In the genomic region with DNA sequence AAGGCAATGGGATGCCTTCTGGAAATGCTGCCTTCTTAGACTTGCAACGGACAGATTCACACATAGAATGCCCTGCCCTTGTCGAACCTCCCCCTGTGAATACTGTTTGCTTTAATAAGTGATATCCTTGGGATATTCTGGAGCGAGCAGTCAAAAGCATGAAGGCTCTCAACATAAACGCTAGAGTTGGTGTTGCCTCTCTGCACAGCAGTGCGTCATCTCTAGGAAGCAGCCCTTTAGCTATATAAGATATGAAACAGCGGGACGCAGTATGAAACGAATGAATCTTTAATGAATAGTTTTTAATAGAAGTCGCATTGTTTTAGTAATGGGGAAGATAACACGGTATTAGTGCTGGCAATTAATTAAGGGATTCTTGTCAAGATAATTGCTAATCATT, we compare ENCODE assay signal across 18 mouse cellular contexts.
A peak's percentile ranks its signal among the peaks of the same experiment; 100 is the strongest.
DNase-seq lines count a peak whose midpoint lies in the region; ATAC-seq and TF ChIP-seq lines count a peak whose summit lies in the region.
"Had no signal": no experiment of that assay in that cellular context is flagged by ENCODE, and none has a peak within 500 bp of the region (broad histone marks: within the 10 kb centered on the region; RNA-seq: fewer than 3 reads in every experiment).

No protein-coding gene starts in this region.

- peaks cover 16% of the 10 kb centered on the region; the same call in 1 of the 2 replicates for H3K4me1 ChIP-seq in hindbrain, embryonic 10.5 days (replicated peaks)
- H3K4me1 ChIP-seq in hindbrain, embryonic 11.5 days (replicated peaks; ENCODE audit: control insufficient read depth, insufficient read depth, low read length): no peaks in the 10 kb centered on the region
- H3K4me1 ChIP-seq in forebrain, postnatal 0 days (ENCODE audit: insufficient read depth): no peaks in the 10 kb centered on the region
- H3K4me1 ChIP-seq in limb, embryonic 10.5 days: peaks cover 17% of the 10 kb centered on the region
- H3K4me1 ChIP-seq in neural tube, embryonic 15.5 days: peaks cover 24% of the 10 kb centered on the region
- H3K4me1 ChIP-seq: heart, embryonic 12.5 days had no signal

- H3K4me2 ChIP-seq in hindbrain, embryonic 11.5 days (replicated peaks; ENCODE audit: low read depth, low read length): no peak overlapping the region
- H3K4me2 ChIP-seq in forebrain, postnatal 0 days (ENCODE audit: low read depth): no peak overlapping the region
- peak overlapping the region; percentile 15; the same call in 1 of the 2 replicates for H3K4me2 ChIP-seq in neural tube, embryonic 15.5 days
- H3K4me2 ChIP-seq: heart, embryonic 12.5 days had no signal

- no peak for DNase-seq in hindbrain, embryonic 10.5 days (ENCODE audit: low spot score)
- no peak for DNase-seq in hindbrain, embryonic 11.5 days (ENCODE audit: low spot score)
- no peak for DNase-seq in forebrain, postnatal 0 days
- DNase-seq in limb, embryonic 10.5 days (ENCODE audit: low spot score): no peak
- DNase-seq in ovary, adult 18-20 months (ENCODE audit: low spot score): no peak
- no peak for DNase-seq in kidney, postnatal 14 days
- DNase-seq in heart, postnatal 14 days: no peak
- DNase-seq: cerebellum, adult 2 months; cerebellum, postnatal 36 days; gastrocnemius, adult 2 months; heart, adult 11 months; kidney, adult 8-10 months; kidney, postnatal 25 days; right cerebral cortex, adult 18-20 months had no signal

- no peak overlapping the region for H3K9ac ChIP-seq in hindbrain, embryonic 11.5 days (ENCODE audit: low read depth, low read length)
- no peak overlapping the region for H3K9ac ChIP-seq in forebrain, postnatal 0 days
- H3K9ac ChIP-seq in neural tube, embryonic 15.5 days (replicated peaks): no peak overlapping the region
- H3K9ac ChIP-seq: heart, embryonic 12.5 days; limb, embryonic 13.5 days; liver, embryonic 14.5 days had no signal

- no peaks in the 10 kb centered on the region for H3K27me3 ChIP-seq in hindbrain, embryonic 10.5 days (ENCODE audit: insufficient read depth, poor library complexity, severe bottlenecking)
- H3K27me3 ChIP-seq in hindbrain, embryonic 11.5 days (ENCODE audit: control insufficient read depth, insufficient read depth, low read length): no peaks in the 10 kb centered on the region
- H3K27me3 ChIP-seq in forebrain, postnatal 0 days (ENCODE audit: insufficient read depth, low read length): no peaks in the 10 kb centered on the region
- no peaks in the 10 kb centered on the region for H3K27me3 ChIP-seq in limb, embryonic 10.5 days (ENCODE audit: low read depth, poor library complexity, severe bottlenecking)
- no peaks in the 10 kb centered on the region for H3K27me3 ChIP-seq in neural tube, embryonic 15.5 days (replicated peaks)
- H3K27me3 ChIP-seq: heart, embryonic 12.5 days; limb, embryonic 13.5 days had no signal

- TF ChIP-seq CTCF in forebrain, postnatal 0 days (IDR thresholded peaks at IDR 0.05; ENCODE audit: low read depth): no peak

- H3K4me3 ChIP-seq in hindbrain, embryonic 10.5 days: no peak overlapping the region
- H3K4me3 ChIP-seq in hindbrain, embryonic 11.5 days (ENCODE audit: low read depth, low read length): no peak overlapping the region
- no peak overlapping the region for H3K4me3 ChIP-seq in forebrain, postnatal 0 days (ENCODE audit: low read depth, low read length)
- H3K4me3 ChIP-seq in limb, embryonic 10.5 days: no peak overlapping the region
- no peak overlapping the region for H3K4me3 ChIP-seq in neural tube, embryonic 15.5 days (replicated peaks)
- H3K4me3 ChIP-seq: gastrocnemius, adult 2 months; heart, embryonic 12.5 days; limb, embryonic 13.5 days had no signal

- no peak for ATAC-seq in hindbrain, embryonic 11.5 days (ENCODE audit: low FRiP score)
- peak; percentile 43; the same call in 1 of the 2 replicates for ATAC-seq in forebrain, postnatal 0 days
- peak; percentile 73; the same call in 1 of the 2 replicates for ATAC-seq in neural tube, embryonic 15.5 days (ENCODE audit: low FRiP score)

- H3K27ac ChIP-seq in hindbrain, embryonic 10.5 days: 0 out of 2 replicates have a peak overlapping the region, but pooled peaks have one; percentile 56
- H3K27ac ChIP-seq in hindbrain, embryonic 11.5 days (ENCODE audit: low read depth, low read length): no peak overlapping the region
- no peak overlapping the region; the same call in 1 of the 2 replicates for H3K27ac ChIP-seq in forebrain, postnatal 0 days (ENCODE audit: low read depth, low read length)
- H3K27ac ChIP-seq in limb, embryonic 10.5 days: peak overlapping the region; percentile 42; the same call in 1 of the 2 replicates
- peak overlapping the region; percentile 28; the same call in 1 of the 2 replicates for H3K27ac ChIP-seq in neural tube, embryonic 15.5 days (replicated peaks)
- H3K27ac ChIP-seq: gastrocnemius, adult 2 months; limb, embryonic 13.5 days; liver, embryonic 14.5 days had no signal

- H3K36me3 ChIP-seq in hindbrain, embryonic 10.5 days: no peaks in the 10 kb centered on the region
- H3K36me3 ChIP-seq in hindbrain, embryonic 11.5 days (ENCODE audit: control insufficient read depth, insufficient read depth, low read length): no peaks in the 10 kb centered on the region
- no peaks in the 10 kb centered on the region for H3K36me3 ChIP-seq in forebrain, postnatal 0 days (ENCODE audit: insufficient read depth)
- no peaks in the 10 kb centered on the region for H3K36me3 ChIP-seq in limb, embryonic 10.5 days
- H3K36me3 ChIP-seq in neural tube, embryonic 15.5 days: no peaks in the 10 kb centered on the region
- H3K36me3 ChIP-seq: heart, embryonic 12.5 days; limb, embryonic 13.5 days had no signal

- H3K9me3 ChIP-seq in hindbrain, embryonic 10.5 days: no peaks in the 10 kb centered on the region
- H3K9me3 ChIP-seq in hindbrain, embryonic 11.5 days (ENCODE audit: control insufficient read depth, low read length): no peaks in the 10 kb centered on the region
- H3K9me3 ChIP-seq in forebrain, postnatal 0 days (ENCODE audit: low read length): no peaks in the 10 kb centered on the region
- H3K9me3 ChIP-seq in limb, embryonic 10.5 days (replicated peaks): no peaks in the 10 kb centered on the region
- H3K9me3 ChIP-seq in neural tube, embryonic 15.5 days (replicated peaks): no peaks in the 10 kb centered on the region
- H3K9me3 ChIP-seq: heart, embryonic 12.5 days; limb, embryonic 13.5 days had no signal

- intact Hi-C loops in heart, postnatal 14 days (cut with DNase I): no loop called here

- 84% methylated on average over 10 of the region's 10 CpGs for WGBS in hindbrain, embryonic 10.5 days
- 76% methylated on average over 10 of the region's 10 CpGs for WGBS in hindbrain, embryonic 11.5 days
- 52% methylated on average over 10 of the region's 10 CpGs for WGBS in forebrain, postnatal 0 days
- WGBS in limb, embryonic 10.5 days: 94% methylated on average over 10 of the region's 10 CpGs
- WGBS in neural tube, embryonic 15.5 days: 27% methylated on average over 10 of the region's 10 CpGs

Comparison
In these comparisons a context has a peak if more than half of its experiments do, and no peak if none do; other contexts are left out.
1. H3K27ac ChIP-seq: peak in hindbrain, embryonic 10.5 days (single experiment), limb, embryonic 10.5 days (single experiment) and neural tube, embryonic 15.5 days (single experiment); none in hindbrain, embryonic 11.5 days (single experiment) and forebrain, postnatal 0 days (single experiment).